Mouse (Mus musculus) layer of hippocampus, adult 2 months (tissue): ENCODE data around the gene Ldlr. TPM values are rescaled to one million over a fixed set of nuclear protein-coding genes. Genes with fewer than 3 reads are reported as not detected.
"Not testable (repeated sequence)": the region's sequence is repeated elsewhere in the genome, so short reads cannot be mapped to it uniquely, and the experiment has no call there.

Experiments
- DNase-seq, 2 experiments: peaks; one replicate each; pipeline ENCODE4 v3.0.0; 2022; ENCODE audit warnings: low spot score in 2 of 2
- H3K27ac ChIP-seq: fragments of 200-600 bp; 2 replicates; pipeline ENCODE4 v1.8.1; 2022
- H3K4me3 ChIP-seq: fragments of 200-600 bp; 2 replicates; pipeline ENCODE4 v1.8.1; 2022; ENCODE audit warnings: mild to moderate bottlenecking
- CTCF ChIP-seq: fragments of 200-600 bp; conservative IDR thresholded peaks from 2 replicates; pipeline ENCODE4 v1.8.1; 2022; ENCODE audit warnings: antibody characterized with exemption, mild to moderate bottlenecking, moderate library complexity
- total RNA-seq, 2 experiments: library from RNA; stranded (reverse); gene quantifications; 2 replicates each; pipeline ENCODE4 v1.2.3; 2021

Gene Ldlr
- total RNA-seq, 2 experiments from 2014 or later = 12.0 to 16.2 TPM

DNA sequence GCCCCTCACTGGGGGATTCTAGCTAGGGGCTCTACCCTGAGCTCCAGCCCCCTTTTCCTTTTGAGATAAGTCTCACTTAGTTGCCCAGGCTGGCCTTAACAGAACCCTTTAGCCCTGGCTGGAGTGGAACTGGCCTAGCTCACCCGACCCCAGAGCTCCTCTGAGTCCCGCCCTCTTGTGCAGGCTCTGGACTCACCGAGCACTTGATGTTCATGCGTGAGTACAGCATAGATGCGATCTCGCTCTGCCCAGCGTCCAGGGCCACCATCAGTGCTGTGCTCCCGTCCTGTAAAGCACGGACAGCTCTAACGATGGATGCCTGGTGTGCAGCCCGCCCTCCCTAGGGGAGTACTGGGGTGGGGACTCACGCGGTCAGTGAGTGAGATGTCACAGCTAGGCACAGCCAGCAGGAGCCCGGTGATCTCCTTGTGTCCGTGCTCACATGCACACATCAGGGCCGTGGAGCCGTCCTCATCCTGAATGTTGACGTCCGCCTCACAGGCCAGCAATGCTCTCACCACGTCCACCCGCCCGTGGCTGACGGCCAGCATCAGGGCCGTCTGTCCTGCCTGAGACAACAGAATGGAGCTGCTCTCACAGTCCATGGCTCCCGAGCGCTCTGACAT, 46.4 kb downstream of the Ldlr start:
- TF ChIP-seq CTCF = no peak
- Histone ChIP-seq H3K27ac (peak overlapping the region; percentile 57; the same call in 1 of the 2 replicates), H3K4me3 (no peak overlapping the region)
- DNase-seq = no peak

DNA sequence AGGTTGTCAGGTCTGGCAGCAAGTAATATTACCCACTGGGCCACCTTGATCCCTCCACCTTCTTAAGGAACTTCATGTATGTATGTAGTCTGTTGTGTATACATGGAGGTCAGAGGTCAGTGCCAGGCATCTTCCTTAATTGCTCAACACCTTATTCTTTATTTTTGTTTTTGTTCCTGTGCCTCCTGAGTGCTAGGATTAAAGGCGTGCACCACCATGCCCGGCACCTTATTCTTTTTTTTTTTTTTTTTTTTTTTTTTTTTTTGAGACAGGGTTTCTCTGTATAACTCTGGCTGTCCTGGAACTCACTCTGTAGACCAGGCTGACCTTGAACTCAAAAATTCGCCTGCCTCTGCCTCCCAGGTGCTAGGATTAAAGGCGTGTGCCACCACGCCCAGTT, 50.1 kb downstream of the Ldlr start:
- not testable (repeated sequence) for H3K4me3 ChIP-seq, H3K27ac ChIP-seq, DNase-seq

DNA sequence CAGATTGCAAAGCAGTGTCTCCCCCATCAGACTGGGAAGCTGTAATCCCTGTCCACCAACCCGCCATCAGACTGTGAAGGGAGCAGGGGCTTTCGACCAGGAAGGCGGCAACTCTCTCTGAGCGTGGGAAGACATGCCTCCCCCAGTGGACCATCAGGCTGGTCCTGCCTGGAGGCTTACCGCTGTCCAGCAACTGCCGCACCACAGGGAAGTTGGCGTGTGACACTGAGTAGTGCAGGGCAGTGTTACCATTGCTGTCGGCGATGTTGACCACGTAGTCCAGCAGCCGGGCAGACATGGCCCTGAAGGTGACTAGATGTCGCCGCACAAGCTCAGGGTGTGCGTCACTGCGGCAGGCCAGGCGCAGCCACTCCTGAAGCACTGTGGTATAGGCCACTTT, 51.1 kb downstream of the Ldlr start:
- Histone ChIP-seq H3K27ac (no peak overlapping the region), H3K4me3 (no peak overlapping the region)
- DNase-seq = no peak
- TF ChIP-seq CTCF = no peak

DNA sequence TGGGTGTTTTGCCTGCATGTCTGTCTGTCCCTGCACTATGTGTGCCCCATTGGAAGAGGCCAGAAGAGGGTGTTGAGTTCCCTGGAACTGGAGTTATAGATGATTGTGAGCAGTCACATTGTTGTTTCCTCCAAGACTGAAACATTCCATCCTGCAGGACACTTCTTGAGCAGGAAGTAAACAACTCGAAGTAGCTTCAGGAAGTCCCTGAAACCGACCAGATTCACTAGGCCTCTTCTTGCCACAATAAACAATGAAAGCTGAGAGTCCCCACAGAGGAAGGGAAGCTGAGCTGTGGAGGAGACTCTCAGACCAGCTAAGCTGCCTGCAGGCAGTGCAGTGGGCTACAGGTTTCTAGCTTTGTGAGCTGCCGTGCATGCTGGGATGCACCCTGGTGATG, 54.4 kb downstream of the Ldlr start:
- TF ChIP-seq CTCF = no peak
- H3K27ac ChIP-seq = no peak overlapping the region
- DNase-seq = no peak
- H3K4me3 ChIP-seq = no peak overlapping the region

DNA sequence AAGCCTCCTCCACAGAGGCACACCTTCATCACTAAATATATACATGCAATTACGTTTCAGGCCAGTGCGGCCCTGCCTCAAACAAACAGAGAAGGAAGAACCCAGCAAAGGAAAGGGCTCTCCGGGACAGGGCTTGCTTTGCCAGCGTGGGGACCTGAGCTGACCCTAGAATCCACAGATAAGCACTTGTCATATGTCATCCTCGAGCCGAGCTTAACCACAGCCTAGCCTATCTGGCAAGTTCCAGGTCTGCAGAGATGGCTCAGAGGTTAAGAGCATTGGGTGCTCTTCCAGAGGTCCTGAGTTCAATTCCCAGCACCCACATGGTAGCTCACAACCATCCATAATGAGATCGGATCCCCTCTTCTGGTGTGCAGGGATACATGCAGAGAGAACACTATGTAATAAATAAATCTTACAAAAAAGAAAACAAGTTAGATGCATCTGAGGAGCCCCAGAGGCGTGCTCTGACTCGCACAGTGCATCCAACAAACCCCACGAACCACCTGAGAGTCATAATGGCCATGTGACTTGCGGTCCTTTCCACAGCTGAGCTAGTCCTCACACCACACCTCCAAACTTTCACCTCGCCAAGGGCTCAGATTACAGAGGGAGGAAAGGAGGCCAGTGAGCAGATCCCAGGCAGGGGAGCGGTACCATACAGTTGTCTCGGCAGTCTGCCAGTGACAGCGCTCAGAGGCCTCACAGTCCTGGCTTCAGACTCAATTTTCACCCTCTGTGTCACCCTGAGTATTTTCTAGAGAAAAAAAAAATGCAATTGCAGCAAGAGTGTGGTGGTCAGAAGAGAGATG, 58.6 kb downstream of the Ldlr start:
- TF ChIP-seq CTCF = no peak
- H3K4me3 ChIP-seq = no peak overlapping the region
- DNase-seq = no peak
- no peak overlapping the region for H3K27ac ChIP-seq

DNA sequence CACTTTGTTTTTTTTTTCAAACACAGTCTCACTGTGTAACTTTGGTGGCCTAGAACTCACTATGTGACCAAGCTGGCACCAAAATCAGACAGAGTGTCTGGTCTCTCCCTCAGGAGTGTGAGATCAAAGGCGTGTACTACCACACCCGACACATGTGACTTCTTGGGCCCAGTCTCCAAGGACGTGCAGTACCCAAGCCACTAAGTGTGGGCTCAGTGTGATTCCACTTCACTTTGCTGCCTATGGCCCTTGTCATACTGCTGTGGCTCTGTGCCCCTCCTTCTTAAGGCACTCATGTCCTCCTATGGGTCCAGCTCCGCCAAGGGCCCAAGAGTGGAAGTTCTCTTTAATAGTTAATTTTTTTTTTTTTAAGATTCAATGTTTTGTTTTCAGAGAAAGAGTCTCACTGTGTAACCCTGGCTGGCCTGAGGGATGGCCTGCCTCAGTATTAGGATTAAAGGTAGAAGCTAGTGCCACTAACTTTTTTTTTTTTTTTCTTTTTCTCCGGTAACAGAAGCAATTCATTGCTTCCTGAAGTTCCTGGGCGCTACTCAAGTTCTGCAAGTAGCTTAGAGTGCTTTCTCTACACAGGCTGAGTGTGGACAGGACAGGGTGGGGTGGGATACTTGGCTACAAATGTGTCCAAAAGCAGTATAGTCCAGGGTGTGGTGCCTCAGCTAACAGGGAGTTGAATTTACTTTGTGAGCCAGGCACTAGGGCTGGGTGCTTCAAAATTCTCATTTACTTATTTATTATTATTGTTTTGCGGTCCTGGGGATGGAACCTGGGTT, 61.4 kb downstream of the Ldlr start:
- TF ChIP-seq CTCF = no peak

DNA sequence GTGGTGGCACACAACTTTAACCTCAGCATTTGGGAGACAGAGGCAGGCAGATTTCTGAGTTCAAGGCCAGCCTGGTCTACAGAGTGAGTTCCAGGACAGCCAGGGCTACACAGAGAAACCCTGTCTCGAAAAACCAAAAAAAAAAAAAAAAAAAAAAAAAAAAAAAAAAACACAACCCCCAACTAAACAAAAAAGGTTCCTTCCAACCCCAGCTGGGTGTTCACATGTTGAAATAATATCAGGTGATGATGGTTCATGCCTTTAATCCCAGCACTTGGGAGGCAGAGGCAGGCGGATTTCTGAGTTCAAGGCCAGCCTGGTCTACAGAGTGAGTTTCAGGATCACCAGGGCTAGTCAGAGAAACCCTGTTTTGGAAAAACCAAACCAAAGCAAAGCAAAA, 63.0 kb downstream of the Ldlr start:
- H3K27ac ChIP-seq, H3K4me3 ChIP-seq, DNase-seq: not testable (repeated sequence)

More for the DNA sequence above, 61.4 kb downstream of the Ldlr start:
- Histone ChIP-seq H3K4me3 (no peak overlapping the region), H3K27ac (no peak overlapping the region)
- DNase-seq = no peak

DNA sequence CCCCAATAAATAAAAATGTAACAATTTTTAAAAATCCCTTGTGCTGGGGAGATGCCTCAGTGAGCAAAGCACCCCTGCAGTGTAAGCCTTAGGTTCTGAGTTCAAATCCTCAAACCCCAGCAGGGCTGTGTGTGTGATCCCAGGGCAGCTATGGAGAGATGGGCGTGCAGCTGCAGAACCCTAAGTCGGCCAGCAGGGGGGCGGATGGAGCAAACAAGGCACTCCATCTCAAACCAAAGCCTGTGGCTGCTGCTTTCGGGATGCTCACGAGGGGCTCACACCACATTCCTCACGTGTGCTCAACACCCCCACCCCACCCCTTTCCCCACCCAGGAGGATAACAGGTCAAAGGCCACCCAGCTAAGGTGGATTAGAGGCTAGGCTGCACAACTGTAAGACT, 63.6 kb downstream of the Ldlr start:
- peak; percentile 47 to 67 for DNase-seq
- H3K4me3 ChIP-seq = no peak overlapping the region
- no peak overlapping the region for H3K27ac ChIP-seq
- peak; percentile 86 for TF ChIP-seq CTCF

DNA sequence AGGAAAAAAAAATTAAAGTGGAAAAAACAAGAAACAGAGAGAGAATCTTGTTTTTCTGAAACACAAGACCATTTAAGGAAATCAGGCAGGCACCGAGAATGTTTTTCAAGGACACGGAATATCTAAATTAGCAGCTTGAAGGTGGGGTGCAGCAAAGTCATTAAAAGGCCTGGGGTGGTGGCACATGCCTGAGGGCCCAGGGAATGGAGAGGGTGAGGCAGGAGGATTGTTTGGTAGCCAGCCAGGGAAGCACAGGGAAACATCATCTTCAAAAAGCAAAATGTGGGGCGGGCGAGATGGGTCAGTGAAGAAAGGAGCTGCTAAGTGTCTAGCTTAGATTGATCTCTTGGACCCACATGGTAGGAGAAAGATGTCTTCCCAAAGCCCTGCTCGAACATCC, 64.4 kb downstream of the Ldlr start:
- no peak for TF ChIP-seq CTCF
- Histone ChIP-seq H3K27ac (no peak overlapping the region), H3K4me3 (no peak overlapping the region)
- DNase-seq = no peak

DNA sequence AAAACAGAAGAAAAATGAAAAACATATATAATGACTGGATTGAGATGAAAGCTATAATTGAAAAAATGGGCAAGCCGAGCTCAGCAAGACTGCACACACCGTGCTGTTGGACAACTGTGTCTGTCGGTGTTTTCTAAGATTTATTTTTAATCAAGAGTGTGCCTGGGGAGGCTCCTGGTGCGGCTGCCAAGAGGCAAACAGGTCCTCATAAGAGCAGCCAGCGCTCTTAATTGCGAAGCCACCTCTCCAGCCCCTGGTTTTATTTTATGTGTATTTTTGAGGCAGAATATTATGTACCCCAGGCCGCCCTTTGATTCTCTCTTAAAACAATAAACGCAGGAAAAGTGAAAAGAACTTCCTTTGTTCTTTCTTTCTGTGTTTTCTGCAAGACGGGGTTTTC, 65.0 kb downstream of the Ldlr start:
- H3K27ac ChIP-seq = no peak overlapping the region
- no peak overlapping the region for H3K4me3 ChIP-seq
- no peak for DNase-seq
- TF ChIP-seq CTCF = no peak

DNA sequence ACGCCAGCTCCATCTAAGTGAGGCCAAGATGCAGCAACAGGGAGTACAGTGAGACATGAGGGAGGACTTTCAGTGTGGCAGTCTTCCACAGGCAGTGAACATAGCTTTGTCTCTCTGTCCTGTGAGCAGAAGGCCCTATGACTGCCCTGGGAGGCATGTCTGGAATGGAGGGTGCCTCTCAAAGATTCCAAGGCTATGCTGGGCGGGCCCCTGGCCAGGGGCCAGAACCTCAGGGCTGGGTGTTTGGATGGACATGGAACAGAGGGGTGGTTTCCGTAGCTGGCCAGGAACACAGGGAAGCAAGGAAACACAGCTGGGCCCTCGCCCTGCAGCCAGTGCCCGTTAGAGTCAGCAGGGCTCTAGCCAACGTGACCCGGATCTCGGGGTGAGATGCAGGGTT, 68.6 kb downstream of the Ldlr start:
- TF ChIP-seq CTCF = no peak
- Histone ChIP-seq H3K27ac (peak overlapping the region; percentile 53; the same call in 1 of the 2 replicates), H3K4me3 (no peak overlapping the region)
- no peak for DNase-seq

DNA sequence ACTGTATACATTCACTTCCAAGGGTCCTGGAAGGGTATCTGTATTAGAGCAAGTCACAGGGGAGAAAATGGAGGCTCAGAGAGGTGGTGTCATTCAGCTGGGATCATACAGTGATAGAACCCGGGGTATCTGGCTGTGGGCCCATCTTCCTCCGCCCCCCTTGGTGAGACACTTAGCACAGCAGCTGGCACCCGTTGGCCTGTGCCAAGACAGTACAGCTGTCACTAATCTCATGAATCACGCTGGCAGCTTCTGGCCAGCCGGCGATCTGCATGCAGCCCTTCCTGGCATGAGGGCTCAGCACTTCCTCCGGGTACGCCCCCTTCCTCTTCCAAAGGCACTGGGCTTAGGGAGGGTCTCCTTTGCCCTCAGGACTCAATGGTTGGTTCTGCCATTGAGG, 69.4 kb downstream of the Ldlr start:
- no peak for TF ChIP-seq CTCF
- peak; percentile 70 to 71 for DNase-seq
- Histone ChIP-seq H3K27ac (peak overlapping the region; percentile 53; the same call in 1 of the 2 replicates), H3K4me3 (peak overlapping the region; percentile 3; the same call in 1 of the 2 replicates)

DNA sequence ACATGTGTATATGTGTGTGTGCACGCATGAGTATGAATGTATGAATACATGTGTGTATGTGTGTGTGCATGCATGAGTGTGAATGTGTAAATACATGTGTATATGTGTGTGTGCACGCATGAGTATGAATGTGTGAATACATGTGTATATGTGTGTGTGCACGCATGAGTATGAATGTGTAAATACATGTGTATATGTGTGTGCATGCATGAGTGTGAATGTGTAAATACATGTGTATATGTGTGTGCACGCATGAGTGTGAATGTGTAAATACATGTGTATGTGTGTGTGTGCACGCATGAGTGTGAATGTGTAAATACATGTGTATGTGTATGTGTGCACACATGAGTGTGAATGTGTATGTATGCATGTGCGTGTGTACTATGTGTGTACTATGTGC, 70.2 kb downstream of the Ldlr start:
- not testable (repeated sequence) for H3K27ac ChIP-seq

More for the DNA sequence above, 70.2 kb downstream of the Ldlr start:
- not testable (repeated sequence) for DNase-seq, H3K4me3 ChIP-seq
